Mouse (Mus musculus) ES-E14 (cell line): ENCODE data around the gene Mast4.

Experiments used
- CHD2 ChIP-seq: IDR thresholded peaks from 2 replicates; pipeline ENCODE4 v1.6.1; 2014; ENCODE audit warnings: mild to moderate bottlenecking, low read depth, low read length, inconsistent platforms
- HCFC1 ChIP-seq: IDR thresholded peaks from 2 replicates; pipeline ENCODE4 v1.6.1; 2012; ENCODE audit warnings: low read length, inconsistent platforms, borderline replicate concordance; ENCODE audit not compliant: insufficient read depth
- ZNF384 ChIP-seq: IDR thresholded peaks from 2 replicates; pipeline ENCODE4 v1.6.1; 2012; ENCODE audit warnings: low read depth, low read length, inconsistent platforms

GRCm38 (mm10) chr13:103319317-103319716 is 15.0 kb downstream of the Mast4 start:
- TF ChIP-seq HCFC1 (no peak), ZNF384 (no peak), CHD2 (no peak)
